Mouse (Mus musculus) left cerebral cortex, postnatal 36 days (tissue): Measurements from ENCODE around the gene Dnah1. TPM values are rescaled to one million over a fixed set of nuclear protein-coding genes. Genes with fewer than 3 reads are reported as not detected.

ENCODE experiments used
- DNase-seq, 2 experiments: peaks; one replicate each; pipeline ENCODE4 v3.0.0; 2021 to 2022; ENCODE audit warnings: low spot score in 2 of 2, mixed read lengths in 1 of 2
- intact Hi-C: fragments of 180-260 bp; cut with DNase I; formaldehyde crosslinking; loops from one replicate; pipeline ENCODE4 v1.15.1; 2025
- total RNA-seq, 2 experiments: library from RNA; stranded (reverse); gene quantifications; 2 replicates each; pipeline ENCODE4 v1.2.3; 2021

The Dnah1 gene
- total RNA-seq, 2 experiments from 2014 or later = 4.7 to 4.9 TPM

- intact Hi-C loops = loop anchor here (5.0 kb wide), 1 partner anchor 40 kb away; no protein-coding TSS in a partner anchor
- no peak for DNase-seq
Observed at GRCm38 (mm10) chr14:31322191-31322590, 1.5 kb downstream of the Dnah1 start.

- DNase-seq = no peak
- intact Hi-C loops = loop anchor here (5.0 kb wide), 1 partner anchor 39 kb away; no protein-coding TSS in a partner anchor
Observed at GRCm38 (mm10) chr14:31321181-31321580, 2.5 kb downstream of the Dnah1 start.

- intact Hi-C loops = no loop called here
Observed at GRCm38 (mm10) chr14:31319546-31319945, 4.2 kb downstream of the Dnah1 start.

GRCm38 (mm10) chr14:31317754-31318153 is 5.9 kb downstream of the Dnah1 start:
- no peak for DNase-seq
- intact Hi-C loops = no loop called here

More at GRCm38 (mm10) chr14:31319546-31319945, 4.2 kb downstream of the Dnah1 start:
- DNase-seq = no peak

- DNase-seq = no peak
- intact Hi-C loops = no loop called here
Observed at GRCm38 (mm10) chr14:31316613-31317012, 7.1 kb downstream of the Dnah1 start.

DNA sequence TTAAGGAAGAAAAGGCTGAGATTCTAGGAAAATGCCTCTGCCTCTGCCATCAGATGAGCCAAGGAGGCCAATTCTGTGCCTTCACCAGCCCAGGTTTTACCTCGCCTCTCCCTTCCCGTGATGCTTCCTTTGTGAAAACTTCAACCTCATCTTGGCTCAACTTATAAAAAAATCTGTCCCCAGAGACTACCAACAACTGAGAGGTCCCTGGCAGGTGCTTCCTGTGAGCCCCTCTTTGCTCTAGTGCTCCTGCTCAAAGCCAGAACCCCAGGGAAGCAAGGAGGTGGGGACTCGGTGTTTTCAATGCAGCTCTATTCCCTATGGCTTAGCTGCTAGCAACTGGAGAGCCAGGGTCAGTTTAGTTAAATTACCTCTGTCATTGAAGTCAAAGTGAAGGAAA is 10.5 kb downstream of the Dnah1 start:
- intact Hi-C loops = no loop called here
- no peak for DNase-seq

DNA sequence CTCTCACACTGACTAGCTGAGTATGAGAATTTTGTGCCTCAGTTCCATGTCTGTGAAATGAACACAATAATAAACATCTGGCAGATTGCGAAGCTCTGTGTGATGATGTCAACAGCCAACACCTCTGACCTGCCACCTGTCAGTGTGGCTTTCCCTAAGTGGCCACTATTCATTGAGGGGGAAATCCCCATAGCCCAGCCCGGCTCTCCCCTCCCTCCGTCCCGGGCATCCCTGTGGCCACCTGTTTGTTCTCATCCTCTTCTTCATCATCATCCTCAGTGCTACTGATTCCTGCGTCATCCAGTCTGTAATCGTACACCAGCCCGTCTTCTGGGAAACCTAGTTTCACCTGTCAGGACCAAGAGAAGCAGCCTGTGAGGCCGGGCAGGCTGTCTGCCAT is 38.0 kb downstream of the Dnah1 start:
- intact Hi-C loops = no loop called here

GRCm38 (mm10) chr14:31272164-31272563 is 51.5 kb downstream of the Dnah1 start:
- DNase-seq = peak; percentile 69 to 74
- intact Hi-C loops = loop anchor here (5.0 kb wide), 2 partner anchors 65 to 200 kb away; partner anchors contain the start of gene Capn7

More for the DNA sequence above, 38.0 kb downstream of the Dnah1 start:
- DNase-seq = no peak

DNA sequence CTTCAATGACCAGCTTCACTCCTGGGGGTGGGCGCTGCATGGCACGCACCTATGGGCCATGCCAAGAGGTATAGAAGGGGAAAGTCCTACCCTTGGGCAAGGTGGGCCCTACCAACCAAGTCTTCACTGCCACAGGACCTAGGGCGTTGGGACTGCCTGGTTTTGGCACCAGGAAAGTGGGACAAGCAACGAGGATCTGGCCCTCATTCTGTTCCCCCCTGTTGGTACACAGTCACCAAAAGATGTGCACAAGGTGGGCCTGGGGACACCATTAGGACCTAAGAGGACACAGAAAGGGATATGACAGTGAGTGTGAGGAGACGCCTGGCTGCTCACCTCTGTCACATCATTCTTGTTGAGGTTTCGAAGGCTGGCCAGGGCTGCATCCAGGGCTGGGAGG is 52.6 kb downstream of the Dnah1 start:
- intact Hi-C loops = loop anchor here (5.0 kb wide), 2 partner anchors 66 to 201 kb away; partner anchors contain the start of gene Capn7

DNA sequence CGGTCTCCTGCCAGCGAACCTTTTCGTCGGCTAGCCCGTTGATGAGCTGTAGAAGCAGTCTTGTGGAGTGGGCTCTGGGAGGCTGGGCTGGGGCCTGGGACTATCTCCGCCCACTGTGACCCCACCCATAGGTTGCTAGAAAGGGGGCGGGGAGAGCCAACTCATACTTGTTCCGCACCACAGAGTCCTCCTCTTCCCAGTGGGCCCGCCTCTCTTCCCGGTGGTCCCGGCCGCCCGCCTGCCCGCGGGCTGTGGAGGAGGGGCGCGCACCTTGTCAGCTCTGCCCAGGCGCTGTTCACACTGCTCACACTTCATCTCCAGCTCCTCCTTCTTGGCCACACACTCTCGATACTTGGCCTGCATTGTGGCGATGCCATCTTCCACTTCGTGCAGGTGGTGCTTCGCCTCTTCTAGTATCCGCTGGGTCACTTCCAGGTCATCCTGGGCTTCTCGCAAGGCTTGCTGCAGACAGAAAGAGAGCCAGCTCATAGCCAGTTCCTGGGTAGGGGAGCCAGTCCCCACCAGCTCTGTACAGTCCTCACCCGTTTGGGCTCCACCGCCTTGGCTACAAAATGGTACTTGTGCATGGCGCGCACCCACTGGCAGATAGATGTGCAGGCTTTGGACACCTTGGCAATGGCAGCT is 54.1 kb downstream of the Dnah1 start:
- intact Hi-C loops = loop anchor here (5.0 kb wide), 2 partner anchors 68 to 203 kb away; partner anchors contain the start of gene Capn7

More for the DNA sequence above, 52.6 kb downstream of the Dnah1 start:
- no peak for DNase-seq

GRCm38 (mm10) chr14:31268301-31269001 is 55.2 kb downstream of the Dnah1 start:
- peak; percentile 70 to 71 for DNase-seq
- intact Hi-C loops = no loop called here

More for the DNA sequence above, 54.1 kb downstream of the Dnah1 start:
- peak; percentile 33 to 40 for DNase-seq

DNA sequence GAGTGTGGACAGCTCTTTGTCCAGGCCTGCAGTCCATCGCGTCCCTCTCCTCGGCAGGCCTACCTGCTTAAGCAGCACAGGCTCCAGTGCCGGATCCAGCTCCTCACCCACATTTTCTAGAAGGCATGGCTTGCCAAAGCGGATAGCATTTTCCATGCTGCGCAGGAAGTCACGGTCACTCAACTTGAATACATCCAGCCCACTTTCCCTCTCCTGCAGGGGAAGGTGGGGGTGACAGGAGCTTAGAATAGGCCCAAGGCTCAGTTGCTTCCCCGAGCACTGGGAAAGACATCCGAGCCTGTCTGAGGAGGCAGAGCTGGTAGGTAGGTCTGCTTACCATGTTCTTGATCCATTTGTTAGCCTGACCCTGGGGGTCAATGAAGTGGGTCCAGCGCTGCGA is 56.0 kb downstream of the Dnah1 start:
- intact Hi-C loops = no loop called here
- peak; percentile 33 to 53 for DNase-seq

GRCm38 (mm10) chr14:31260932-31261331 is 62.8 kb downstream of the Dnah1 start:
- no peak for DNase-seq
- intact Hi-C loops = no loop called here

GRCm38 (mm10) chr14:31260374-31260773 is 63.3 kb downstream of the Dnah1 start:
- intact Hi-C loops = no loop called here
- no peak for DNase-seq

DNA sequence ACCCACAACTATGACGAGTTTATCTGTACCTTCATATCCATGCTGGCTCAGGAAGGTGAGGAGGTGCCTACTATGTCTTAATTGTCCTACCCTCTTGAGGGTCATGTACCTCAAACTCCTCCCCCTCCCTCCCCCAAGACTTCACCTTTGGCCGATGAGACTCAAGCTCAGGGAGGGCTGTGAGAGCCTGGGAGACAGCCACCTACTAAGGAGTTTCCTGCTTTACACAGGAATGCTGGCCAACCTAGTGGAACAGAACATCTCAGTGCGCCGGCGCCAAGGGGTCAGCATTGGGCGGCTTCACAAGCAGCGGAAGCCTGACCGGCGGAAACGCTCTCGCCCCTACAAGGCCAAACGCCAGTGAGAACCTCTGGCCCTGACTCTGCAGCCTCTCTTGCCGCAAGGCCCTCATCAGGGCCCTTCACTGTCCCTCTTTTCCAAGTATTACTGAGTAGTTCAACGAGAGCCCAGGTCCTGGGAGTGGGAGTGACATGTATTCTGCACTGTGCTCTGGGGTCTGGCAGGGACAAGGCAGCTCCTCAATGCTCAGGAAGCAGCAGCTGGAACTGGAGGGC is 65.1 kb downstream of the Dnah1 start:
- no peak for DNase-seq
- intact Hi-C loops = no loop called here

DNA sequence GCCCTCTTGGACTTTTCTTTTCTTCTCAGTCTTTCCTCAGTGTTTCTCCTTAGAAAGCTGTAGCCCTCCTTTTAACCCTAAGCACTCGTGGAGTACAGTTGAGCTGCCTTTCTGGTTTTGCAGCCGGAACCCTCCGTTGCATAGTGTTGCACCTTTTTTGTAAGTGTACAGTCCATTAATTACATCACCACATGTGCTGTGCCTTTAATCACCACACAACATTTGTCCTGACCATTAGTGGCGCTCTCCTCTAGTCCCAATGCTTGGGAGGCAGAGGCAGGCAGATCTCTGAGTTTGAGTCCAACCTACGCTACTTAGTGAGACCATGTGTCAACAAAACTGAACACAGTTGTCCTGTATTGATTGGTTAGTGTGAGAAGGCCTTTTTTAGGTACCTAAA is 71.6 kb downstream of the Dnah1 start:
- DNase-seq = no peak

GRCm38 (mm10) chr14:31251626-31252025 is 72.1 kb downstream of the Dnah1 start:
- no peak for DNase-seq
- intact Hi-C loops = loop anchor here (5.0 kb wide), 2 partner anchors 44 to 86 kb away; partner anchors contain the start of genes Capn7 and Tnnc1

More for the DNA sequence above, 71.6 kb downstream of the Dnah1 start:
- intact Hi-C loops = loop anchor here (5.0 kb wide), 2 partner anchors 45 to 85 kb away; partner anchors contain the start of genes Capn7 and Tnnc1

- peak; percentile 96 for DNase-seq
- intact Hi-C loops = loop anchor here (5.0 kb wide), 2 partner anchors 44 to 86 kb away; partner anchors contain the start of genes Capn7 and Tnnc1
Observed at GRCm38 (mm10) chr14:31251084-31251604, 72.6 kb downstream of the Dnah1 start, which contains the start of the genes Phf7 and Bap1. Phf7 (minus strand) TSS chr14:31251317. Bap1 (plus strand) TSS chr14:31251450.

DNA sequence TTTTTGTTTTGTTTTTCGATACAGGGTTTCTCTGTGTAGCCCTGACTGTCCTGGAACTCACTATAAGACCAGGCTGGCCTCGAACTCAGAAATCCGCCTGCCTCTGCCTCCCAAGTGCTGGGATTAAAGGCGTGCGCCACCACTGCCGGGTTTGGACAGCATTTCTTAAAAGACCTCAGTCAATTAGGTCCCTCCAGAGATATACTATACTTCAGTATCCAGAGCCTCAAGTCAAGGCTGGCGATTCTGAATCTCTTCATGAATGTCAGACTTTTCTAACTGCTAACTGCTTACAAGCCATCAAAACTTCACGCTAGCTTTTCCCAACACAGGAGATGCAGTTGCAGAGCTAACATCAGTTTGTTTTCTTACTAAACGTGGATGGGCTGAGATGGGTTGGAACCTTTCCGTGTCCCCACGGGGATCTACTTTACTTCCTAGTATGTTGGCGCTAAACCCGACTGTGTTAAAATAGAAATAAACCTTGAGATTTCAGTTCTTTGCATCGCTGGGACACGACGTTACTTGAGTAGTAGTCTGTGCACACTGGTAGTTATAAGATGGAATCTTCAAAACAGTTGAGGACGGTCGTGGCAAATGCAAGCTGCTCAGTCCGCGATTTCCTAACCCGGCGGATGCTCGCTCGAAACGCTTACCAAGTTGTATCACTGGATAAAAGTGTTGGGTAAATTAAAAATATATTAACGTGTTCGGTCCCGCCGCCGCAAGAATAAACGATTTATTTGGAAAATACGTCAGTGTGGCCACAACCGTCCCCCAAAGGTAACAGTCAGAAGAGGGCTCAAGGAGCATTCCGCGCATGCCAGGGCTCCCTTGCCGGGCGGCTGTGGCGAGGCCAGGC is 73.2 kb downstream of the Dnah1 start:
- no peak for DNase-seq
- intact Hi-C loops = loop anchor here (5.0 kb wide), 2 partner anchors 43 to 87 kb away; partner anchors contain the start of genes Capn7 and Tnnc1
